Mouse (Mus musculus) bone marrow macrophage, adult 2 months (primary cell): ENCODE measurements around the gene Zfpl1.

Experiments used
- CTCF ChIP-seq: IDR thresholded peaks from 2 replicates; pipeline ENCODE4 v1.5.1; 2012; ENCODE audit warnings: low read depth, mild to moderate bottlenecking, low read length, moderate library complexity
- POLR2A ChIP-seq: IDR thresholded peaks from 2 replicates; pipeline ENCODE4 v1.6.1; 2012; ENCODE audit warnings: mild to moderate bottlenecking, low read depth, low read length, borderline replicate concordance

DNA sequence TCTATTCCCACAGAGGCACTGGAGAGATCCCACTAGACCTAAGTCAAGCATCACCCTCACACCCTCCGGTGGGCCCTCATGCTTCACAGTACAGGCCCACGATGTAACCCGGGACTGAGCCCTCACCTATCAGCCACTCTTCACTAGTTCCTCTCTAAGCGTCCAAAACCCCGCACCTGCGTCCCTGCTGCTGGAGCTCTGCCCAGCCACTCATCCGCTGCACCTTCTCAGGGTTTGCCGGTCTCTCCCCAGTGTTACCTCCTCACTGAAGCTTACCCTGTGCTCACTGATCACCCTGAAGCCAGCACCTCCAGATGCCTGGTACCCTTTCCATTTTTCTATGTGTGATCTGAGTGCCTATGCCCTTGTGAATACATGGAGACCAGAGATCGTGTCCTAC, 42.5 kb downstream of the Zfpl1 start:
- no peak for TF ChIP-seq CTCF
- TF ChIP-seq POLR2A, result no peak
